Mouse (Mus musculus) lung, postnatal 25 days (tissue): ENCODE measurements around the gene Tmem159.

Experiments
- DNase-seq: peaks from one replicate; pipeline ENCODE4 v3.0.0; 2022; ENCODE audit warnings: low spot score

Tmem159 gene

DNA sequence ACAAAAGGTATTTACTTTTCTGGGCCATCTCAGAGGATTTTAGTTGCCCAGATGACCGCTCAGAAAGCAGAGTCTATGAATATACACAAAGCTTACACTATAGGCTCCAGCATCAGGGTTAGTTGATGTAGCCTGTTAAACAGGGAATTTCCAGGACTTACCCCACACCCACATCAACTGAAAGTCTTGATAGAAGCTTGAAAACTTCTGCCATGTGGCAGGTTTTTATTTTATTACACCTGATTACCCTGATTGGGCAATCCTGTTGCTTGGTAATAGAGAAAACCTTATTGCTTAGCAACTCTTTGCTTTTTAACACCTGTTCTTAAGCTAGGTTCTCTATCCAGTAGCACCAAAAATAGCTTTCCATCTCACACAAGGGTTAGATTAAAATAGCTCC, 40.6 kb downstream of the Tmem159 start:
- no peak for DNase-seq

DNA sequence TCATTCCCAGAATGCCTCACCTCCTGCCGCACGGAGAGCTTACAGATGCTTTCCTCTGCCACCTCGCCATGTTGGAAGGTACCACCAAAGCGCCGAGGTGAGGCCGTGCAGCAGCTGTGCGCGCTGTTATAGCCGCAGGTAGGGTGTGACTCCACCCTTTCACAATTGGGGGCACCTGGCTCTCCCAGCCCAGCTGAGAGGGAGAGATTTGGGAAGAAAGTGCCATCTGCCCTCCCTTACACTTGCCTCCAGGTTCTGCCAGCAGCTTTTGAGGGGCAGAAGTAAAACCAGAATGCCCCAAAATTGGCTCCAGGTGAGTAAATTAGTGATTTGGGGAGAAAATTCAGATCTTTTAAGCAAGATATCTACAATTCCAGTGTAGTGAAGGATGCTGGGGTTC, 43.0 kb downstream of the Tmem159 start, which contains the start of gene Zp2:
Gene Zp2 (minus strand): TSS at position 101 of the 400 bp plus-strand sequence.
- no peak for DNase-seq

DNA sequence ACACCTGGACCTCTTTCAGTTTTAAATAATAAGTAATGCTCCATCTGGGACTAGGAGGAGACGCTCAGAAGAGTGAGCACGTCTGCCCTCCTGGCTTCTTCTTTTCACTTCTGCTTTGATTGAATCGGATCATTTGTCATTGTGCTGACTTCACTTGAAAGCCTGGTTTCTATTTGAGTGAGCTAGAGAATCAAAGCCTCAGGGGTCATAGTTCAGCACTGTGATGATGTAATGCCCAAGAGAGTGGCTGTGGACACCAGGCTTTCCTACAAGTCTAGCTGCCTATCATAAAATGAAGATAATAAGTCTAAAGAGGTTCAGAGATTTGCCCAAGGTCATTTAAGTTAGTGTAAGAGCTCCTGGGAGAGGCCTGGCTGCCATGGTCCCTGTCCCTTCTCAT, 48.1 kb downstream of the Tmem159 start:
- DNase-seq, result no peak

DNA sequence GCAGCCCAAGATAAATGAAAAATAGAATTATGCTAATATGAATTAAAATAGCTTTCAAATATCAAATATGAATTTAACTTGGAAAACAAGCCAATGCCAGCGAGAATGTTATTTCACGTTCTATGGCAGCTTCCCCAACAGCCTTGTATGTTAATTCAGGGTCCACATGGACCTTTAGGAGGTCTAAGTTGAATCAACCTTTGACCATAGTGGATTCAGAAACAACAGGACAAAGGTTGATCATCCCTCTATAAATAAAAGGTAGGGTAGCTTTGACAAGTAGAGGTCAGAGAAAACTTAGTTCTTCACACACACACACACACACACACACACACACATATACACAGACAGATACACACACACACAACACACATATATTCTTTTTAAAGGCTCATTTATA, 48.7 kb downstream of the Tmem159 start:
- no peak for DNase-seq

- no peak for DNase-seq
Observed at GRCm38 (mm10) chr7:120156841-120157409, 54.8 kb downstream of the Tmem159 start.

GRCm38 (mm10) chr7:120157575-120158061, 55.5 kb downstream of the Tmem159 start:
- DNase-seq, result no peak

GRCm38 (mm10) chr7:120158121-120158613, 56.0 kb downstream of the Tmem159 start:
- DNase-seq, result peak; percentile 22

GRCm38 (mm10) chr7:120163581-120164251, 61.6 kb downstream of the Tmem159 start:
- no peak for DNase-seq
